Mouse (Mus musculus) erythroid progenitor cell, adult 5-6 weeks (primary cell): ENCODE measurements around the gene Iqcc. TPM values are rescaled to one million over a fixed set of nuclear protein-coding genes. Genes with fewer than 3 reads are reported as not detected.

Experiments used
- ATAC-seq: replicated peaks from 2 replicates; pipeline ENCODE4 v1.8.0; 2016; ENCODE audit warnings: moderate number of reproducible peaks, mild to moderate bottlenecking, moderate TSS enrichment, inconsistent platforms; ENCODE audit not compliant: poor library complexity, low FRiP score, severe bottlenecking
- total RNA-seq, 2 experiments: library from RNA; stranded (forward) in 1 of 2; stranded (reverse) in 1 of 2; fragments of 150-400 nt in 1 of 2; fragments of 186-747, 209-891 nt in 1 of 2; gene quantifications; 2 replicates each; pipeline versions ENCODE4 v1.2.3 to v1.2.4; 2015 to 2017; ENCODE audit warnings: low replicate concordance in 2 of 2

The Iqcc gene
- total RNA-seq, 2 experiments from 2014 or later: 10.7 to 14.3 TPM

DNA sequence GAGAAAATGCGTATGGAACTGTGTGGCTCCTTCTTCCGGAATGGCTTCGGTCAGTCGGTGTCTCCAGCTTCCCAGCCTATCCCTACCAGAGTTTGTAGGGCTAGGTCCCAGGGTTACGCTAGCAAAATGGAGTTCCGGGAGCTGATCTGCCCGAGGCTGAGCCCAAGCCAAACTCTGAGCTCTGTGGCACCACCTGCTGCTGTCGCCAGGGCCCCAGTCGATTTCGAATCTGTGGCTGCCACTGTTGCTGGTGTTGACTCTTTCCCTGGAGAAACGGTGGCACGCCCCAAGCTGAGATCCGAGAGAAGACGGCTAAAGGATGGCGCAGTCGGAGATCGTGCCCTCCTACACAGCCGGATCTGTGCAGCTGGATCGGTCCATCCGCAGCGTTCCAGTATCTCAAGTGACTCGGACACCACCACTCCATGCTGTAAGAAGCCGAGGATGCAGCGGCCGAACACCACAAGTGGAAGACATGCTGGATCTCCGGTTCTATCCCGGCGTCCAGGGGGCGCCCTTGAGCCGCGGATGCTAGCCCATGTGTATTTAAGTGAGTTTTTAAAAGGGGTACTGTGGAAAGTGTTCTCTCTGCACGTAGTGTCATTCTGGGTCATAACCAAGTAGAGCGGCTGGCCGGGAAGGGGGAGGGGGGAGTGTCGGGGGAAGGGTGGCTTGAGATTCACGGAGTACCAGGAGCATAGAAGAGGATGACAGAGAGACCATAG lies 33.9 kb downstream of the Iqcc start:
- peak; percentile 75 for ATAC-seq

DNA sequence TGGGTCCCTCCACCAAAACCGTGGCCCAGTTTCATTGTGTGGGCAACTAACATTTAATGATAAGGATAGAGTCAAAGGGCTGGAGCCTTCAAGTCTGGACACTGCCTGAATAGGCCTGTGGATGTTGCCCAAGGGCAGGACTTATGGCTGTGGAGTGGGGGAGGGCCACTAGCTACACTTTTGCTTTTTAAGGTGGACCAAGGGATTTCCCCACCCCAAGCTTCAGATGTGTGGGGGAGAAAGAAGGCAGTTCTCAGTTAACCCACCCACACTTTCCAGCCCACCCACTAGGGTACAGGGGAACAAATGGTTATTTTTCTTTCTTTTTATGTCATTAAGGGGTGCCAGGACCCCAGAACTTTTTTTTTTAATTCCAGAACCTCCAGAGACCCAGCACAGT lies 34.5 kb downstream of the Iqcc start:
- ATAC-seq: no peak

DNA sequence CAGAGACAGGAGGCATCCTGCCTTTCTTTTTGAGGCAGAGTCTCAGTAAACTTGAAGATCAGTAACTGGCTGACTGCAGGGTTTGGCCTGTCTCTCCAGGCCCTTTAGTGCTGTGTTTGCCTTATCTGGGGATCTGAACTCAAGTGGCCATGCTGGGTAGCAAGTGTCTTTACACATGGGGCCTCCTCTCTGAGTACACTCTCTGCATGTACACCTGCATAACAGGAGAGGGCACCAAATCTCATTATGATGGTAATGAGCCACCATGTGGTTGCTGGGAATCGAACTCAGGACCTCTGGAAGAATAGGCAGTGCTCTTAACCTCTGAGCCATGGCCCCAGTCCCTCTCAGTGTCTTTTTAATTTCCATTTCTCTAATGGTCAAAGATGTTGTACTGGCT lies 36.6 kb downstream of the Iqcc start:
- no peak for ATAC-seq

DNA sequence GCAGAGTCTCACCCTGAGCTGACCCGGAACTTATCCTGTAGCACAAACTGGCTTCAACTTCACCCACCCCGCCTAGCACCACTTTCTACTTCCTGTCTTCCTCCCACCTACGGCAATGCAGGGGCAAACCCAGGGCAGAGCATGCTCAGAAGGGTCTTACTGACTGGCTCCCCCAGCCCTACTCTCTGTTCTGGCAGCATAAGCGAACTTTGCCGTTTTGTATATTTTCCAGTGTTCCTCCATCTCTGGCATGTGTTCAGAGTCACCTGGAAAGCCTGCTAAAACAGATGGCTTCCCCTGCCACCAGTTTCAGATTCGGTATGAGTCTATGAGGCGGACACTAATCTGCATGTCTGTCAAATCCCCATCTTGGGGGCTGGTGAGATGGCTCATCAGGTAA lies 38.6 kb downstream of the Iqcc start:
- no peak for ATAC-seq

DNA sequence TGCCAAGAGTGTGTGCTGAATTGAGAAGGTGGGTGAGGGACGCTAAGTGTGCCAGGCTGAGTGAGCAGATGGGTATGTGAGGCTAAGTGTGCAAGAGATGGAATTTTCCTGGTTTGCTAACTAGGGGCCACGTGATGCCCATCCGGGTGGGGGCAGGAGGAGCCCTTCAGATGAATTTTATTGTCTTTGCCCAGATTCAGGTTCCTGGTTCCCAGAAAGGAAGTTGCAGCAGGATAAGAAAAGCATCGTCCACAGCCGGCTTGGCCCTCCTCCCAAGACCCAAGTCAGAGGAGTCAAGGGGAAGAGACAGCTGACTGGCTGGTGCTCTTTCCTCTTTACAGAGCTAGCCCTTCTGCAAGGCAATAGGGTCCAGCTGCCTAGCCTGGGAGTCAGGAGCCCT lies 40.4 kb downstream of the Iqcc start, which contains the start of gene Fam167b:
Gene Fam167b (minus strand): TSS at position 84 of the 400 bp plus-strand sequence.
- 0 out of 2 replicates have a peak, but pooled peaks have one; percentile 28 for ATAC-seq

DNA sequence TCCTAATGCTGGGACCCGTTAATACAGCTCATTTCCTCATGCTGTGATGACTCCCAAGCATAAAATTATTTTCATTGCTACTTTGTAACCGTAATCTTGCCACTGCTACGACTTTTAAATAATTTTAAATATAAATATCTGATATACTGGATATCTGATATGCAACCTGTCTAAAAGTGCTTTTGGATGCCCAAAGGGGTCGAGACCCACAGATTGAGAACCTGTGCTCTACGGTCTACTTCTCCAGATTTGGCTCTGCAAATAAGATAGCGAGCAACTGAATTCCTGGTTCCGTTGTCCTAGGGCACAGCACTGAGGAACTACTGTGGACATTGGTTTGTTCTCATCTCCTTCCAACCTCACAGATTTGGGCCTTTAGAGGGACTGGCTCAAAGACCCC lies 41.2 kb downstream of the Iqcc start:
- no peak for ATAC-seq

- ATAC-seq: peak; percentile 67; the same call in 1 of the 2 replicates
These were observed 41.9 kb downstream of the Iqcc start for GRCm38 (mm10) chr4:129576863-129577491.

DNA sequence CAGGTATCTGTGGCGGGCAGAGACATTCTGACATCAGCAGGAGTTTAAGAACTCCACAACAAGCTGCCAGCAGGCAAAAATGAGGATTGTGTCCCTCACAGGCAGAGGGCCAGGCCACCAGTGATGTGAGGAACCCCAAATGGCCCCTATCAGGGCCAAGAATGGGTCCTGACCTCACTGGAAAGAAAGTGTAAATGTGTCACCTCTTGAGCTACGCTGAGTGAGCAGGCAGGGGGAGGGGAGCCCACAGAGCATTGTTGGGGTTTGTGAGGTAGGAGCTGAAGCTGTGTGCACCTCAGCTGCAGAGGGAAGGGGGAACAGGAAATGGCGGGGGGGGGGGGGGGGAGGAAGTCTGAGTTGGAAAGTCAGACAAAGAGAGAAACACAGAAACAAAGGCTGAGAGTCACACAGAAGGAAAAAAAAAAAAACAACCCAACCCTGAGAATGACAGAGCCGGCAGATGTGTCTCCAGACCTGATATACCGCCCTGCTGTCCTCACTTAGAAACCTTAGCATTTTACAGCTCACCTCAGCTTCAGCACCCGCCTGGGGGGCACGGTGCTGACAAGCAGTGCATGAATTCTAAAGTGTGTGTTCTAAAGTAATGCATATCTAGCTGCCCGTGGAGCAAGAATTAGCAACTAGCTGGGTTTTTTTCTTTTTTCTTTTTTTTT lies 43.6 kb downstream of the Iqcc start:
- ATAC-seq: no peak

DNA sequence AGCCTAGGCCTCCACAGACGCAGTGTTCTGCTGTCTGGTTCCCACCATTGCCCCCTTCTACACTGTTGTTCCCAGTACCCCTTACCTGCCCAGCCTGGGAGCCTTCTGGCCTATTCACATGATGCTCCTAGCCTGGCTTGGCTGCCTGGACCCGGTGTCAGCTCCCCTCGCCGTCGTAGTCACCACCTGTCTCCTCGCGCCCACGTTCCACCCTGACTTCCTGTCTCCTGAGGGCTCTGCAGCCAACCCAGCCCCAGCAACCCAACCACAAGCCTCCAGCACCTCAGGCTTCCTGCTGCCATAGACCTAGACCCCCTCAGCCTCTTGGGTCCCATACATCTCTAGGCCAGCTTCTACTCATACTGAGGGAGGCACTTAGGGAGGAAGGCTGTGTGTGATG lies 45.5 kb downstream of the Iqcc start, which contains the start of gene Lck:
Gene Lck (minus strand): TSS at position 212 of the 400 bp plus-strand sequence.
- no peak for ATAC-seq

DNA sequence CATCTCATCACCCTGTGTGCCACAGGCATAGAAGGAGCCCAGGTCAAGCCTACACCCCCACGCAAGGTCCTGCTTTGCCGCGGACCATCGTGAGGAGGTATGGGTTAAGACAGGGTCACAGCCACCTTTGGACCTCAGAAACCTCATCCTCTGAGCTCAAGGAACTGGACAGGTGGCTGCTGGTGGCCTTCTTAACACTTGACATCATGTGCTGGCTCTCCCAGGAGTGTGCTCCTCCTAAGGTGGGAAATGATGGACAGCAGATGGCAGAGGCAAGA lies 45.9 kb downstream of the Iqcc start:
- no peak for ATAC-seq

DNA sequence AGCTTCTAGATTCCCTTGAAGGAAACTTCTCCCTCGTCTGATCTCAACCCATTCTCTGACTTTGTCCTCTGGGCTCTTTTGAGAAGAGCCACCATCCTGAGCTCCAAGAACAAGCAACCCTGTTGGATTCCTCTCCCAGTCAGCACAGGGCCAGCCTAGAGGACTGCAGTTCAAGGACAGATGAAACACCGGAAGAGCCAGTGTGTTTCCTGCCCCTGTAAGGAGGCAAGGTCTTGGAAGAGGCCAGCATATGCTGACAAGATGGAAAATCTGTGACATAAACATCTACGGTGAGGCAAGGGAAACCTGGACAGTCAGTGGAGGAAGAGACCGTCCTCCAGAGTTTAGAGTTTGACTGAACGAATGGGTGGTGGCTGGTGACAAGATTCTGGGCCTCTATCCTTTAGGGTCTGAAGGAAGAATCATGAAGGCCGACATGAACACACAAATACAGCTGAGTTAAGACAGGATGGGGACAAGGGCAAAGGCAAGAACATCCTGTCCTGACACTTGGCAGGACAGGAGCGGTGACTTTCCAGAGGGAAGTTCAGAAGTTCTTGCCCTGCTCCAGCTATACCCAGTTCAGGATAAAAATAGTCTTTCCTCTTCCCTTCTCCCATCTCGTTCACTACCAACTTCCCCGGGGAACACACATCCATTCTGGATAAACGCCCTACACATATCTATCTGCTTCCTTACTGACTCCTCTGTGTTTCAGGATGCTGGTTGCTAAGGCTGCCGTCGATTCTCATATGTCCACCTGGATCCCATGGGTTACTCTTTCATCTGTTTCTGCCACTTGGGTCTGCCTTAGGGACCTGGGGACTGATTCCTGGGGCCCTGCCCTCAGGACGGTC lies 46.4 kb downstream of the Iqcc start:
- ATAC-seq: no peak

- no peak for ATAC-seq
These were observed 47.3 kb downstream of the Iqcc start for GRCm38 (mm10) chr4:129571551-129572084.

- no peak for ATAC-seq
These were observed 48.9 kb downstream of the Iqcc start for GRCm38 (mm10) chr4:129570028-129570427.

- ATAC-seq: no peak
These were observed 50.5 kb downstream of the Iqcc start for GRCm38 (mm10) chr4:129568366-129568765.

DNA sequence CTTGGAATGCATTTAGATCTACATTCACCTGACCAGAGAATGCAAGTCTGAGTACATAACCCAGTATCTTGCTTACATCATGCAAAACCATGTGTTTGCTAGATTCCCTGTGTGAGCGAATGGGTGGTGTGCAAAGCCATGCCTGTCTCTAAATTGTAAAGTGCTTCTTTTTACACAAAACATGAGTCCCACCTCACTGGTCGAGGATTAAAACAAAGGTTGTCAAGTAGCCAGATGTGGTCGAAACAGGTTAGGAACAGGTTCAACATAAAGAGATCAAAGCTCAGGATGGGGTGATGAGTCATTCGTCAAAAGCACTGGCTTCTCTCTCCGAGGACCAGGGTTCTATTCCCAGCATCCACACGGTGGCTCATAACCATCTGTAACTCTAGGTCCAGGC lies 53.8 kb downstream of the Iqcc start:
- no peak for ATAC-seq

Other genes with a start within 250 kb of the Iqcc start
- 1.7 and 6.1 TPM in 2 replicates for gene Zbtb8a, start 241.0 kb downstream of the Iqcc start, total RNA-seq (2015; ENCODE audit: low replicate concordance)
- 0.98 and 4.6 TPM in 2 replicates for gene Zbtb8a, start 241.0 kb downstream of the Iqcc start, total RNA-seq (2017; ENCODE audit: low replicate concordance)
- gene Zbtb8b, start 178.2 kb downstream of the Iqcc start, total RNA-seq (2015; ENCODE audit: low replicate concordance): not detected in 2 replicates
- gene Zbtb8b, start 178.2 kb downstream of the Iqcc start, total RNA-seq (2017; ENCODE audit: low replicate concordance): not detected in 2 replicates
- 127 and 193 TPM in 2 replicates for gene Bsdc1, start 157.5 kb downstream of the Iqcc start, total RNA-seq (2015; ENCODE audit: low replicate concordance)
- 200 and 208 TPM in 2 replicates for gene Bsdc1, start 157.5 kb downstream of the Iqcc start, total RNA-seq (2017; ENCODE audit: low replicate concordance)
- not detected in 2 replicates for gene Tssk3, start 128.1 kb downstream of the Iqcc start, total RNA-seq (2015; ENCODE audit: low replicate concordance)
- gene Tssk3, start 128.1 kb downstream of the Iqcc start, total RNA-seq (2017; ENCODE audit: low replicate concordance): not detected in 2 replicates
- 7.5 TPM in 1 of 2 replicates, not detected in the other for gene Fam229a, start 127.9 kb downstream of the Iqcc start, total RNA-seq (2015; ENCODE audit: low replicate concordance)
- not detected in 2 replicates for gene Fam229a, start 127.9 kb downstream of the Iqcc start, total RNA-seq (2017; ENCODE audit: low replicate concordance)
- gene Marcksl1, start 105.5 kb downstream of the Iqcc start, total RNA-seq (2015; ENCODE audit: low replicate concordance): 13.8 and 16.9 TPM in 2 replicates
- gene Marcksl1, start 105.5 kb downstream of the Iqcc start, total RNA-seq (2017; ENCODE audit: low replicate concordance): 4.4 and 10.6 TPM in 2 replicates
- gene Hdac1, start 76.4 kb downstream of the Iqcc start, total RNA-seq (2015; ENCODE audit: low replicate concordance): 100 and 125 TPM in 2 replicates
- gene Hdac1, start 76.4 kb downstream of the Iqcc start, total RNA-seq (2017; ENCODE audit: low replicate concordance): 102 and 111 TPM in 2 replicates
- 8.0 and 23.1 TPM in 2 replicates for gene Lck, start 45.5 kb downstream of the Iqcc start, total RNA-seq (2015; ENCODE audit: low replicate concordance)
- 8.5 and 10.1 TPM in 2 replicates for gene Lck, start 45.5 kb downstream of the Iqcc start, total RNA-seq (2017; ENCODE audit: low replicate concordance)
- gene Fam167b, start 40.5 kb downstream of the Iqcc start, total RNA-seq (2015; ENCODE audit: low replicate concordance): not detected in 2 replicates
- not detected in 2 replicates for gene Fam167b, start 40.5 kb downstream of the Iqcc start, total RNA-seq (2017; ENCODE audit: low replicate concordance)
- 79.6 and 96.9 TPM in 2 replicates for gene Eif3i, start 18.5 kb downstream of the Iqcc start, total RNA-seq (2015; ENCODE audit: low replicate concordance)
- gene Eif3i, start 18.5 kb downstream of the Iqcc start, total RNA-seq (2017; ENCODE audit: low replicate concordance): 59.7 and 69.6 TPM in 2 replicates
- 113 and 124 TPM in 2 replicates for gene Tmem234, start 18.4 kb downstream of the Iqcc start, total RNA-seq (2015; ENCODE audit: low replicate concordance)
- gene Tmem234, start 18.4 kb downstream of the Iqcc start, total RNA-seq (2017; ENCODE audit: low replicate concordance): 96.7 and 118 TPM in 2 replicates
- 2.9 TPM in 1 of 2 replicates, not detected in the other for gene Dcdc2b, start 4.8 kb downstream of the Iqcc start, total RNA-seq (2015; ENCODE audit: low replicate concordance)
- 3.7 TPM in 1 of 2 replicates, not detected in the other for gene Dcdc2b, start 4.8 kb downstream of the Iqcc start, total RNA-seq (2017; ENCODE audit: low replicate concordance)
- gene Ccdc28b, start 4.8 kb upstream of the Iqcc start, total RNA-seq (2015; ENCODE audit: low replicate concordance): 21.6 and 23.1 TPM in 2 replicates
- 2.7 and 13.2 TPM in 2 replicates for gene Ccdc28b, start 4.8 kb upstream of the Iqcc start, total RNA-seq (2017; ENCODE audit: low replicate concordance)
- gene Txlna, start 22.0 kb upstream of the Iqcc start, total RNA-seq (2015; ENCODE audit: low replicate concordance): 8.4 and 9.7 TPM in 2 replicates
- 20.7 and 35.0 TPM in 2 replicates for gene Txlna, start 22.0 kb upstream of the Iqcc start, total RNA-seq (2017; ENCODE audit: low replicate concordance)
- 7.5 and 16.2 TPM in 2 replicates for gene Kpna6, start 53.7 kb upstream of the Iqcc start, total RNA-seq (2015; ENCODE audit: low replicate concordance)
- 8.7 and 14.6 TPM in 2 replicates for gene Kpna6, start 53.7 kb upstream of the Iqcc start, total RNA-seq (2017; ENCODE audit: low replicate concordance)
- 2.2 and 5.9 TPM in 2 replicates for gene Tmem39b, start 77.7 kb upstream of the Iqcc start, total RNA-seq (2015; ENCODE audit: low replicate concordance)
- gene Tmem39b, start 77.7 kb upstream of the Iqcc start, total RNA-seq (2017; ENCODE audit: low replicate concordance): 2.1 TPM in 1 of 2 replicates, not detected in the other
- 49.5 and 58.7 TPM in 2 replicates for gene Khdrbs1, start 123.2 kb upstream of the Iqcc start, total RNA-seq (2015; ENCODE audit: low replicate concordance)
- gene Khdrbs1, start 123.2 kb upstream of the Iqcc start, total RNA-seq (2017; ENCODE audit: low replicate concordance): 40.4 and 57.1 TPM in 2 replicates
- gene Ptp4a2, start 192.1 kb upstream of the Iqcc start, total RNA-seq (2015; ENCODE audit: low replicate concordance): 228 and 468 TPM in 2 replicates
- 166 and 170 TPM in 2 replicates for gene Ptp4a2, start 192.1 kb upstream of the Iqcc start, total RNA-seq (2017; ENCODE audit: low replicate concordance)